Comparison of ENCODE assay signal across 8 mouse cellular contexts in genomic region chr4:95558271-95558888, GRCm38 (mm10). TPM values are rescaled to one million over a fixed set of nuclear protein-coding genes. Genes with fewer than 3 reads are reported as not detected.
A peak's percentile ranks its signal among the peaks of the same experiment; 100 is the strongest.
DNase-seq lines count a peak whose midpoint lies in the region; ATAC-seq lines count a peak whose summit lies in the region.

No protein-coding gene starts in this region.

- no peak overlapping the region for H3K4me3 ChIP-seq in forebrain, embryonic 14.5 days (ENCODE audit: low read depth, low read length)
- no peak overlapping the region for H3K4me3 ChIP-seq in intestine, embryonic 15.5 days (replicated peaks)
- H3K4me3 ChIP-seq in lung, embryonic 16.5 days (ENCODE audit: low read length): no peak overlapping the region

- no peaks in the 10 kb centered on the region for H3K27me3 ChIP-seq in forebrain, embryonic 14.5 days (replicated peaks; ENCODE audit: control insufficient read depth, insufficient read depth, low read length)
- H3K27me3 ChIP-seq in intestine, embryonic 15.5 days (replicated peaks): no peaks in the 10 kb centered on the region
- H3K27me3 ChIP-seq in lung, embryonic 16.5 days (ENCODE audit: control insufficient read depth, insufficient read depth, low read depth, low read length): no peaks in the 10 kb centered on the region

- H3K36me3 ChIP-seq in forebrain, embryonic 14.5 days (ENCODE audit: control insufficient read depth, insufficient read depth, low read length): no peaks in the 10 kb centered on the region
- H3K36me3 ChIP-seq in intestine, embryonic 15.5 days: no peaks in the 10 kb centered on the region
- no peaks in the 10 kb centered on the region for H3K36me3 ChIP-seq in lung, embryonic 16.5 days (ENCODE audit: control insufficient read depth, insufficient read depth, low read length)

- H3K4me1 ChIP-seq in forebrain, embryonic 14.5 days (ENCODE audit: control insufficient read depth, insufficient read depth, low read length): peaks cover 12% of the 10 kb centered on the region
- H3K4me1 ChIP-seq in intestine, embryonic 15.5 days (replicated peaks): no peaks in the 10 kb centered on the region
- H3K4me1 ChIP-seq in lung, embryonic 16.5 days (replicated peaks; ENCODE audit: control insufficient read depth, insufficient read depth, low read length): peaks cover 16% of the 10 kb centered on the region

- intact Hi-C loops in left cerebral cortex, postnatal 36 days (cut with DNase I): no loop called here

- peak overlapping the region; percentile 50; the same call in 1 of the 2 replicates for H3K4me2 ChIP-seq in forebrain, embryonic 14.5 days (ENCODE audit: low read length)
- H3K4me2 ChIP-seq in intestine, embryonic 15.5 days (replicated peaks): peak overlapping the region; percentile 57; the same call in 1 of the 2 replicates
- H3K4me2 ChIP-seq in lung, embryonic 16.5 days (ENCODE audit: low read depth, low read length): no peak overlapping the region; the same call in 1 of the 2 replicates

- no peak overlapping the region; the same call in 1 of the 2 replicates for H3K27ac ChIP-seq in forebrain, embryonic 14.5 days (ENCODE audit: low read depth, low read length)
- peak overlapping the region; percentile 85 for H3K27ac ChIP-seq in intestine, embryonic 15.5 days
- peak overlapping the region; percentile 89 for H3K27ac ChIP-seq in lung, embryonic 16.5 days (ENCODE audit: low read length)

- peak; percentile 13 to 34 for DNase-seq in left cerebral cortex, adult 18-20 months (ENCODE audit: low spot score in 2 of 2)
- DNase-seq in left cerebral cortex, postnatal 36 days (ENCODE audit: low spot score in 2 of 2): no peak
- peak; percentile 65 for DNase-seq in adrenal gland, adult 2 months
- peak; percentile 56 for DNase-seq in forebrain, embryonic 14.5 days (ENCODE audit: low spot score)
- DNase-seq in c-Kit-positive CD71-positive TER-119-positive erythroid progenitor cells, embryonic 14.5 days (ENCODE audit: low spot score): no peak
- DNase-seq in B cell, adult 2 months: no peak

- no peak for ATAC-seq in forebrain, embryonic 14.5 days
- ATAC-seq in intestine, embryonic 15.5 days: no peak
- ATAC-seq in lung, embryonic 16.5 days (ENCODE audit: low read depth): no peak

- no peaks in the 10 kb centered on the region for H3K9me3 ChIP-seq in forebrain, embryonic 14.5 days (replicated peaks; ENCODE audit: control insufficient read depth, low read length)
- no peaks in the 10 kb centered on the region for H3K9me3 ChIP-seq in intestine, embryonic 15.5 days
- no peaks in the 10 kb centered on the region for H3K9me3 ChIP-seq in lung, embryonic 16.5 days (ENCODE audit: control insufficient read depth, low read length)

- H3K9ac ChIP-seq in forebrain, embryonic 14.5 days (ENCODE audit: low read length): no peak overlapping the region
- H3K9ac ChIP-seq in intestine, embryonic 15.5 days: no peak overlapping the region
- no peak overlapping the region for H3K9ac ChIP-seq in lung, embryonic 16.5 days (ENCODE audit: low read length)

- 34% methylated on average over 4 of the region's 4 CpGs for WGBS in forebrain, embryonic 14.5 days
- WGBS in intestine, embryonic 15.5 days: 72% methylated on average over 4 of the region's 4 CpGs
- WGBS in lung, embryonic 16.5 days: 29% methylated on average over 4 of the region's 4 CpGs

RNA-seq across cellular contexts. Expression of gene Fggy, which starts 1.1 kb away (rescaled TPM):
- total RNA-seq in left cerebral cortex, adult 18-20 months (2021): 10 to 100 TPM; 18.3 to 22.1 TPM
- 10 to 100 TPM; 15.8 to 21.0 TPM for total RNA-seq in left cerebral cortex, postnatal 36 days (2021)
- total RNA-seq in adrenal gland, adult 2 months (2021): 10 to 100 TPM; 41.2 to 57.6 TPM
- 29.0 and 30.9 TPM in 2 replicates for polyA plus RNA-seq in adrenal gland, adult 2 months (2012; rRNA removed)
- polyA plus RNA-seq in forebrain, embryonic 14.5 days (2014; fragmentation: Nextera tagmentation; extraction: Ambion mirVana): 6.3 and 6.6 TPM in 2 replicates
- 15.0 and 16.6 TPM in 2 replicates for polyA plus RNA-seq in intestine, embryonic 15.5 days (2015; fragmentation: Nextera tagmentation; extraction: Ambion mirVana)
- 9.6 and 10.1 TPM in 2 replicates for polyA plus RNA-seq in lung, embryonic 16.5 days (2015; fragmentation: Nextera tagmentation; extraction: Ambion mirVana)

Comparison
In these comparisons a context has a peak if more than half of its experiments do, and no peak if none do; other contexts are left out.
1. DNase-seq: peak in left cerebral cortex, adult 18-20 months (2 of 2), adrenal gland, adult 2 months (single experiment) and forebrain, embryonic 14.5 days (single experiment); none in left cerebral cortex, postnatal 36 days (0 of 2), c-Kit-positive CD71-positive TER-119-positive erythroid progenitor cells, embryonic 14.5 days (single experiment) and B cell, adult 2 months (0 of 2).